Mouse (Mus musculus): Measurements from ENCODE around the gene Atp2a1.
A peak's percentile ranks its signal among the peaks of the same experiment; 100 is the strongest.
"Not testable (repeated sequence)": the region's sequence is repeated elsewhere in the genome, so short reads cannot be mapped to it uniquely, and the experiment has no call there.

The Atp2a1 gene

DNA sequence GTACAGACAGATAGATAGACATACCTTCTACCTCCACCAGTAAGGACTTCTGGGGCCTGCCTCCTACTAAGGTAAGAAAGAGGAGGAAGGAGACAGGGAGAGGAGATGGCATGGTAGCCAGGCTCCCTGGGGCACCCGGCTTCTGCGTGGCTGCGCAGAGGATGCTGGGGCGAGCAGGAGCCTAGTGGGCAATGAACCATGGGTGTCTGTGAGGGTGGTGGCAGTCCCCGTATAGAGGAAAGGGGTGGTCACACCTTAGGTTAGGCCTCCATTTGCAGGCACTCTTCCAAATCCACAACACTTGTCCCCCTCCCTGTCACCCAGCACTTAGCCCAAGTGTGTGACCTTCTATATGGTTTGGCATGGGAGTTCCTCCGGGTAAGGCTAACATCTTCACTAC lies 48.2 kb downstream of the Atp2a1 start, which contains the start of gene Cd19:
Cd19 (minus strand) TSS at position 165 of the 400 bp plus-strand sequence.
- DNase-seq (ENCODE audit: low spot score in 2 of 2), result no peak

DNA sequence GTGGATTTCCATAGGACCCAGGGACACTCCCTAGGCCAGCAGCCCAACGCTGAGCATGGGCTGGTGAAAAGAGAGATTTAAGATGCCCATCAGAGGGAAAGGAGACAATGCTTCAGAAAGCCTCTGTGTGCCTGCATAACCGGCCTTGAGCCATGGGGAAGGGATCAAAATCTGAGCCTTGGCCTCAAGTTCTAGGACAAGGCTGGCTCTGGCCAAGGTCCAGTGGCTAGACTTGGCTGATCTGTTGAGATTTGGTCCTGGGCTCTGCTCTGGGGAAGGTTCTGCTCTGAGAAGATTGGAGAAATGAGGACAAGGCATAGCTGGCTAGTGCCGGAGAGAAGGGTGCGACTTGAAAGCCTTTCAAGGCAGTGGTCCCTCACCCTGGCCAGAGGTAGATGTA lies 51.8 kb downstream of the Atp2a1 start:
- no peak for DNase-seq (ENCODE audit: low spot score in 2 of 2)

DNA sequence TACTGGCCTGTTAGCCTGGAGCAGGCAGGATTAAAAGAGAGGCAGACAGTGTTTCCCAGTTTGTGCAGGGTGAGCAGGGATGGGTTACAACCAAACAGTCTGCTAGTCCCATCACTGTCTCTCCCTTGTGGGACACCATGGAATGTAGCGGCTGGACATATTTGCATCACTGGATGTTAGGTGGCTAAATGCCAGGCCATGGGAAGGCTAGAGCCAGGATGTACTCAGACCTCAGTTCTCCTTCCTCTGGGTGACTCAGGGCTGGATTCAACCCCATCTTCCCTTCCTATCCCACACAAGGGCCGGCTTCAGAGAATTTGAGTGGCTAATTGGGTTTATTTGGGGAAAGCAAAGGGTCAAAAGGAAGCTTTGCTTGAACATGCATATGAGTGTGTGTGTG lies 54.2 kb downstream of the Atp2a1 start:
- DNase-seq (ENCODE audit: low spot score in 2 of 2), result no peak

GRCm38 (mm10) chr7:126402518-126402917 lies 60.4 kb downstream of the Atp2a1 start:
- DNase-seq (ENCODE audit: low spot score in 2 of 2), result not testable (repeated sequence)

DNA sequence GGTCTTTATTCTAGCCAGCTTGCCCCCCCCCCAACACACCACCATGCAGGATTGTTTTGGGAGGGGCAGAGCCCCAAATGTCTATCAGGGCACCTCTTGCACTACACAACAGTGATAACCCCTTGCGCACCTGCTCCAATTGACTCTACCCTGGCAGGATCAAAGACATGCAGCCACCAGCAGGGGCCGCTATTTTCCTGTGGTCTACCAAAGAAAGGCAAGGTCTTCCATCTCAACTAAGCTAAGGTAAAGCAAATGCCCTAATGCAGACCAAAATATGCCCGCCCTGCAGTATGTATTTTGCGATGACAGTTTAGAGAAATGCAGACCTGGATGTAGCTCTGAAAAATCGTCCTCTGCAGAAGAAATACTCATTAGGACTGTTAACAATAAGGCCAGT lies 63.4 kb downstream of the Atp2a1 start:
- peak; percentile 40 to 62 for DNase-seq (ENCODE audit: low spot score in 2 of 2)

- no peak for DNase-seq (ENCODE audit: low spot score in 2 of 2)
Observed at GRCm38 (mm10) chr7:126397822-126398221, 65.1 kb downstream of the Atp2a1 start.

- peak in 1 of 2 experiments; percentile 12 for DNase-seq (ENCODE audit: low spot score in 2 of 2)
Observed at GRCm38 (mm10) chr7:126397221-126397620, 65.7 kb downstream of the Atp2a1 start.

GRCm38 (mm10) chr7:126396298-126397119 lies 66.4 kb downstream of the Atp2a1 start, which contains the start of gene Nfatc2ip:
TSS of gene Nfatc2ip (minus strand) at chr7:126396737.
- peak; percentile 98 for DNase-seq (ENCODE audit: low spot score in 2 of 2)

All from heart, adult 9 months (tissue).